Mouse (Mus musculus) heart, adult 18-20 months (tissue): ENCODE data around the gene Taf8. TPM values are rescaled to one million over a fixed set of nuclear protein-coding genes. Genes with fewer than 3 reads are reported as not detected.

ENCODE experiments used
- DNase-seq, 2 experiments: peaks; one replicate each; pipeline ENCODE4 v3.0.0; 2021 to 2022; ENCODE audit warnings: mixed read lengths in 1 of 2
- total RNA-seq, 2 experiments: library from RNA; stranded (reverse); gene quantifications; 2 replicates each; pipeline ENCODE4 v1.2.3; 2021

The Taf8 gene
- total RNA-seq, 2 experiments from 2014 or later: 10.2 to 10.4 TPM

GRCm38 (mm10) chr17:47458310-47458709 is 43.8 kb downstream of the Taf8 start:
- DNase-seq: no peak

- DNase-seq: peak in 1 of 2 experiments; percentile 30
Measured at GRCm38 (mm10) chr17:47454675-47455074, 47.4 kb downstream of the Taf8 start.

- no peak for DNase-seq
Measured at GRCm38 (mm10) chr17:47452886-47453285, 49.2 kb downstream of the Taf8 start.

GRCm38 (mm10) chr17:47450880-47451565 is 51.1 kb downstream of the Taf8 start:
- no peak for DNase-seq

- DNase-seq: no peak
Measured at GRCm38 (mm10) chr17:47450239-47450638, 51.9 kb downstream of the Taf8 start.

GRCm38 (mm10) chr17:47449432-47449831 is 52.7 kb downstream of the Taf8 start:
- no peak for DNase-seq

GRCm38 (mm10) chr17:47448523-47449372 is 53.3 kb downstream of the Taf8 start:
- DNase-seq: no peak

GRCm38 (mm10) chr17:47446561-47446960 is 55.5 kb downstream of the Taf8 start:
- DNase-seq: no peak

- no peak for DNase-seq
Measured at GRCm38 (mm10) chr17:47446025-47446424, 56.1 kb downstream of the Taf8 start.

GRCm38 (mm10) chr17:47445518-47445917 is 56.6 kb downstream of the Taf8 start:
- no peak for DNase-seq

GRCm38 (mm10) chr17:47444113-47444512 is 58.0 kb downstream of the Taf8 start:
- no peak for DNase-seq

GRCm38 (mm10) chr17:47442271-47442670 is 59.8 kb downstream of the Taf8 start:
- DNase-seq: no peak

- DNase-seq: no peak
Measured at GRCm38 (mm10) chr17:47441296-47442051, 60.6 kb downstream of the Taf8 start.

GRCm38 (mm10) chr17:47440359-47440890 is 61.7 kb downstream of the Taf8 start:
- no peak for DNase-seq

GRCm38 (mm10) chr17:47439396-47440028 is 62.6 kb downstream of the Taf8 start:
- DNase-seq: peak in 1 of 2 experiments; percentile 27

- DNase-seq: no peak
Measured at GRCm38 (mm10) chr17:47438611-47439010, 63.5 kb downstream of the Taf8 start.

GRCm38 (mm10) chr17:47436907-47437547 is 65.1 kb downstream of the Taf8 start, which contains the start of gene 1700001C19Rik:
Gene 1700001C19Rik (minus strand): TSS chr17:47437376.
- DNase-seq: no peak

- peak in 1 of 2 experiments; percentile 25 for DNase-seq
Measured at GRCm38 (mm10) chr17:47436156-47436906, 65.8 kb downstream of the Taf8 start, which contains the start of gene AI661453. Gene AI661453 (plus strand): TSS chr17:47436615.
